Mouse (Mus musculus) embryonic facial prominence, embryonic 15.5 days (tissue): ENCODE results near the gene Rpl41. TPM values are rescaled to one million over a fixed set of nuclear protein-coding genes. Genes with fewer than 3 reads are reported as not detected.

Experiments
- ATAC-seq: fragments of 200-750 bp; cut with Nextera tagmentation; 2 replicates; pipeline ENCODE4 v1.8.0; 2017; ENCODE audit warnings: low read depth, moderate TSS enrichment; ENCODE audit not compliant: insufficient number of reproducible peaks, low FRiP score, low TSS enrichment
- H3K27ac ChIP-seq: fragments of 300-500 bp; sonication (generic); replicated peaks from 2 replicates; pipeline ENCODE4 v1.5.1; 2015; ENCODE audit warnings: mild to moderate bottlenecking, inconsistent platforms
- H3K27me3 ChIP-seq: fragments of 300-500 bp; sonication (generic); 2 replicates; pipeline ENCODE4 v1.6.1; 2015; ENCODE audit warnings: inconsistent platforms
- H3K36me3 ChIP-seq: fragments of 300-500 bp; sonication (generic); 2 replicates; pipeline ENCODE4 v1.6.1; 2015; ENCODE audit warnings: mild to moderate bottlenecking, inconsistent platforms
- H3K4me1 ChIP-seq: fragments of 300-500 bp; sonication (generic); 2 replicates; pipeline ENCODE4 v1.6.1; 2015; ENCODE audit warnings: inconsistent platforms
- H3K4me2 ChIP-seq: fragments of 300-500 bp; sonication (generic); replicated peaks from 2 replicates; pipeline ENCODE4 v1.6.1; 2015; ENCODE audit warnings: mild to moderate bottlenecking, inconsistent platforms
- H3K4me3 ChIP-seq: fragments of 300-500 bp; sonication (generic); replicated peaks from 2 replicates; pipeline ENCODE4 v1.5.1; 2015; ENCODE audit warnings: mild to moderate bottlenecking, inconsistent platforms
- H3K9ac ChIP-seq: fragments of 300-500 bp; sonication (generic); 2 replicates; pipeline ENCODE4 v1.6.1; 2015; ENCODE audit warnings: inconsistent platforms
- H3K9me3 ChIP-seq: fragments of 300-500 bp; sonication (generic); replicated peaks from 2 replicates; pipeline ENCODE4 v1.6.1; 2016; ENCODE audit warnings: inconsistent platforms
- WGBS: fragments of 180-500 bp; shearing (Covaris S2); methylation state at CpG from one replicate; pipeline ENCODE4 v1.1.7; 2015; 5-methylcytosine and 5-hydroxymethylcytosine counted together
- polyA plus RNA-seq: library from polyadenylated mRNA; unstranded; fragments of >200 nt; fragmentation: Nextera tagmentation; extraction: Ambion mirVana; gene quantifications from 2 replicates; pipeline ENCODE4 v1.2.1, GENCODE M21; 2015

Gene Rpl41
- 4,202 and 4,259 TPM in 2 replicates for polyA plus RNA-seq

DNA sequence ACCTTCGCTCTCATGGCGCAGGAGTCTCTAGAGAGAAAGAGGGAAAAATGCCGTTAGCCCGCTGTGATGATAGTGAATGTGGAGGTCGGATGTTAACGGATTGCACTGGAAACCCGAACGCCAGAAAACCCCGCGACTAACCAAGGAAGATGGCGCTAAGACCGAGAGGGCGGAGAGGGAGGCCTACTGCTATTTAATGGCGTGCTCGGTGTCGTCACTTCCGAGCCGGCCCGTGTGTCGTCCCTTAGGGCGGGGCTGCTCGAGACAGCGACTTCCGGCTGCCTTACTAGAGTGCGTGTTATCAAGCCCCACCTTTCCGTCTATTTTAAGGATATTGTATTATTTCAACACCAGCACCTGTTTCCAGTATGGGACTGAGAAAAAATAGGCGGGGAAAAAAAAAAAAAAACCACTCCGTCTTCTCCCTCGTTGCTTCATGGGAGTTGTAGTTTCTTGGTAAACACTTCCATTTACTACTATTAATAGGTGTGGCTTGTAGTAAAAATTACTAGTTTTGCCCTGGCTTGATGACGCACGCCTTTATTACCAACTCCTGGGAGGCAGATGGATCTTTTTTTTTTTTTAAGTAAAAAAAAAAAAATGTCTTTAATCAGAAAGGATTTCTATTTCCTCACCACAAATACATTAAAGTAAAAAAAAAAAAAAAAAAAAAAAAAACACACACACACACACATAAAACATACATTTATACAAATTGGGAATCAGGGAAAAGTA lies at the start of gene Rpl41:
Rpl41 (minus strand) TSS at position 359 of the 735 bp plus-strand sequence.
- H3K36me3 ChIP-seq = peaks cover 15% of the 10 kb centered on the region
- H3K9me3 ChIP-seq = no peaks in the 10 kb centered on the region
- no peaks in the 10 kb centered on the region for H3K27me3 ChIP-seq
- WGBS = under 1% methylated on average over 31 of the region's 31 CpGs
- peak within 1 kb of the TSS; percentile 79 for H3K9ac ChIP-seq
- H3K4me3 ChIP-seq = peak within 1 kb of the TSS; percentile 80
- H3K27ac ChIP-seq = peak within 1 kb of the TSS; percentile 97
- peaks cover 13% of the 10 kb centered on the region; the same call in 1 of the 2 replicates for H3K4me1 ChIP-seq
- peak; percentile 89 for ATAC-seq
- H3K4me2 ChIP-seq = peak within 1 kb of the TSS; percentile 81

DNA sequence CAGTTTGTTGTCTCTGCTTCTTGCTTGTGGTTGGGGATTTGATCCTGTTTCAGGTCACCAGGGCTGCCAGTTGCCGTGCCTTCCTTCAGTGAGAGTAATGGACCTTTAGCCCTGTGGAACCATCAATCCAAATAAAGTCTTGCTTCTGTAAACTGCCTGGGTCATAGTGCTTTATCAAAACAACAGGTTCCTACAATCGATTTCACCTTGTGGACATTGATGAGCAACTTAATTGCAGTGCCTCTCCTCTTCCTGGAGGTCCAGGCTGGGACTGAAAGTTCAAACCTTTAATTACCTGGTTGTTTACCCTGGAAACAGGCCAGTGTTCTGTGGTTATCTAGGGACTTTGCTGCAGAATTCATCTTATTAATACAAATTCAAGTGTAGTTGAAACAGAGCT lies 49.4 kb upstream of the Rpl41 start:
- Histone ChIP-seq H3K9ac (no peak overlapping the region), H3K27me3 (no peaks in the 10 kb centered on the region), H3K4me3 (no peak overlapping the region), H3K27ac (no peak overlapping the region), H3K4me1 (no peaks in the 10 kb centered on the region), H3K36me3 (no peaks in the 10 kb centered on the region), H3K9me3 (no peaks in the 10 kb centered on the region), H3K4me2 (no peak overlapping the region)
- WGBS = 64% methylated on average over 2 of the region's 2 CpGs
- no peak for ATAC-seq

DNA sequence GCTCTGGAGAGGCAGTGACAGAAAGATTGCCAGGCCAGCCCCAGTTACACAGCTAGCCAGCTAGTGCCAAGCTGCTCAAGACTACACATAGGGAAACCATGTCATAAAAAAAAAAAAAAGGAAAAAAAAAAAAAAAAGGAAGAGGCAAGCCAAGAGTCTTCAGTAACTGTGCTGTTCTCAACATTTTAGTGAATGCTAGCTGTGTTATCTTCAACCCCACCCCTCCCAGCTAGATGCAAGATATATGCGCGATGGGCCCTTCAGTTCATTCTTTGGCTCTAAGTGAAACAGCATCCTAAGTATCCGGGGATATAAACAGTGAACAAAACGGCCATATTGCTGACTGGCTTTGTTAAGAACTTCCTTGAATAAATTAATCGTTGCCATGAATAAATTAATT lies 43.7 kb upstream of the Rpl41 start:
- WGBS = 80% methylated on average over 5 of the region's 5 CpGs

DNA sequence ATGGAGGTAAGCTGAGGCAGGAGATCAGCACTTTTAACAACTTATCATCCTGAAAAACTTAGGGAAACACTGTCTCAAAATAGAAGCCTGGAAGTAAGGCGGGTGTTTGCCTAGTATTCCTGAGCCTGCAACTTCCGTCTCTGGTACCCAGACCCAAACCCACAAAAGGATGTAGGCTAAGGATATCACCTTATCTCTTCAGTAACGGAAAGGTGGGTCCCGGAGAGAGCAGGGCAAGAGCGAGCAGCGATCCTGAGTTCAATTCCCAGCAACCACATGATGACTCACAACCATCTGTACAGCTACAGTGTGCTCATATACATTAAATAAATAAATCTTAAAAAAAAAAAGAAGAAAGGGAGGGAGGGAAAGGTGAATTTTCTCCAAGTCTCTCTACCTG lies 42.3 kb upstream of the Rpl41 start:
- Histone ChIP-seq H3K27ac (no peak overlapping the region), H3K36me3 (no peaks in the 10 kb centered on the region), H3K27me3 (peaks cover 30% of the 10 kb centered on the region), H3K4me2 (no peak overlapping the region), H3K4me3 (no peak overlapping the region), H3K9me3 (no peaks in the 10 kb centered on the region), H3K9ac (no peak overlapping the region), H3K4me1 (peaks cover 21% of the 10 kb centered on the region)
- WGBS = 87% methylated on average over 6 of the region's 6 CpGs
- ATAC-seq = no peak

More for the DNA sequence above, 43.7 kb upstream of the Rpl41 start:
- H3K4me3 ChIP-seq = no peak overlapping the region
- no peak for ATAC-seq
- no peak overlapping the region for H3K4me2 ChIP-seq
- peaks cover 10% of the 10 kb centered on the region for H3K4me1 ChIP-seq
- H3K36me3 ChIP-seq = no peaks in the 10 kb centered on the region
- no peak overlapping the region for H3K27ac ChIP-seq
- no peaks in the 10 kb centered on the region for H3K9me3 ChIP-seq
- H3K9ac ChIP-seq = no peak overlapping the region
- H3K27me3 ChIP-seq = peaks cover 17% of the 10 kb centered on the region

DNA sequence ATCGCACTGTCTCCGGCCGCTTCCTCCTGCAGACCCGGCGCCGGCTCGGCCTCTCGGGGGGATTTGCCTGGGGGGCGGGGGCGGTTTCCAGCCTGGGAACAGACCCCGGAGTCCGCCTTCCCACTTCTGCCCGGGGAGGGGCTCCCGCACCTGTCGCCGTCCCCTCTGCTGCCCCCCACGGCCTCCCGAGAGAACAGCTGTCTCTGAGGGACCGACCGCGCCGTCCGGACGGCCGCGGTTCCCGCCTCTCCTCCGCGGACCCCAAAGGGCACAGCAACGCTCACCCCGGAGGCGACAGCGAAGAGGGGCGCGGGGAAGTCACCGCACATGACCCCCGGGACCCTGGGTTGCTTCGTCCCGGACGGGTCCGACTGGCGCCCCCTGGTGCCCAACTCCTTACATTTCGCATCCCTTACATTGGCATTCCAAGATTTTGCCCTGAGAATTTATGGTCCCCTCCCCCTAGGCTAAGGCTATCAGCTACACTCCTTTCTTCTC lies 41.1 kb upstream of the Rpl41 start:
- peaks cover 32% of the 10 kb centered on the region for H3K27me3 ChIP-seq
- no peaks in the 10 kb centered on the region for H3K9me3 ChIP-seq
- H3K4me1 ChIP-seq = peaks cover 25% of the 10 kb centered on the region
- peak overlapping the region; percentile 10 for H3K9ac ChIP-seq
- H3K4me2 ChIP-seq = peak overlapping the region; percentile 83
- ATAC-seq = 0 out of 2 replicates have a peak, but pooled peaks have one; percentile 29
- no peaks in the 10 kb centered on the region for H3K36me3 ChIP-seq
- under 1% methylated on average over 41 of the region's 43 CpGs for WGBS
- H3K4me3 ChIP-seq = peak overlapping the region; percentile 64
- peak overlapping the region; percentile 92 for H3K27ac ChIP-seq

DNA sequence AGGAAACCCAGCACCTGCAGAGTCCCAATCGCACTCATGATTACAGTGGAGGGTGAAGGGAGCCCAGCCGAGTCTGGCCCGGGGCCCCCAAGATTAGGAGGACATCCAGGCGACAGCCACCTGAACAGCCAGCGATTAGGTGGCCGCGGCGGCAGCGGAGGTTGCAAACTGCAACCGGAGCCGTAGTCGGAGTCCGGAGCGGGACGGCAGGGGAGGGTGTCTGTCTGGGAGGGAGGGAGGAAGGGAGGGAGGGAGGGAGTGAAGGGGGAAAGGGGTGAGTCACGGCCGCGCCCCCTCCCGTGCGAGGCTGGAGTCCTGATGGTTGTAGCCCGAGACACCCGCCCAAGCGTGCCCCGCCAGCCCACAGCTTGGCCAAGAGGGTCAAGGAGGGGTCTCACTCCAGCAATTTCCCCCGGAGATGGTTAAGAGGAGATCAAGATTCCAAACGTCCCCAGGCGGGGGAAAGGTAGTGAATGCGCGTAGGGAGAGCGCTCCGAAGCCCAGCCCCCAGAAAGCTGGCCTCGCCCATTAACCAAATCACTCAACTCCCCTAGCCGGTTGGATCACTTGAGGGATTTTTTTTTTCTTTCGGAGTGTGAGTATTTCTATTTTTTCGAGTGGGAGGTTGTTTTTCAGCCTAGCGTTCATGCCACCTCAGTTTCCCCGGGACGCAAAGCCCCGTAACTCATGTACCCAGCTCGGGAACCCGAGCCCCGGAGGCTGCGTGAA lies 40.5 kb upstream of the Rpl41 start, which contains the start of gene Erbb3:
Erbb3 (minus strand) TSS at position 189 of the 729 bp plus-strand sequence.
- peaks cover 32% of the 10 kb centered on the region for H3K27me3 ChIP-seq
- peak within 1 kb of the TSS; percentile 64 for H3K4me3 ChIP-seq
- H3K9me3 ChIP-seq = no peaks in the 10 kb centered on the region
- peak within 1 kb of the TSS; percentile 48 for H3K9ac ChIP-seq
- H3K27ac ChIP-seq = peak within 1 kb of the TSS; percentile 92
- ATAC-seq = peak; percentile 52
- H3K36me3 ChIP-seq = no peaks in the 10 kb centered on the region
- under 1% methylated on average over 43 of the region's 43 CpGs for WGBS
- peaks cover 28% of the 10 kb centered on the region for H3K4me1 ChIP-seq
- H3K4me2 ChIP-seq = peak within 1 kb of the TSS; percentile 83

DNA sequence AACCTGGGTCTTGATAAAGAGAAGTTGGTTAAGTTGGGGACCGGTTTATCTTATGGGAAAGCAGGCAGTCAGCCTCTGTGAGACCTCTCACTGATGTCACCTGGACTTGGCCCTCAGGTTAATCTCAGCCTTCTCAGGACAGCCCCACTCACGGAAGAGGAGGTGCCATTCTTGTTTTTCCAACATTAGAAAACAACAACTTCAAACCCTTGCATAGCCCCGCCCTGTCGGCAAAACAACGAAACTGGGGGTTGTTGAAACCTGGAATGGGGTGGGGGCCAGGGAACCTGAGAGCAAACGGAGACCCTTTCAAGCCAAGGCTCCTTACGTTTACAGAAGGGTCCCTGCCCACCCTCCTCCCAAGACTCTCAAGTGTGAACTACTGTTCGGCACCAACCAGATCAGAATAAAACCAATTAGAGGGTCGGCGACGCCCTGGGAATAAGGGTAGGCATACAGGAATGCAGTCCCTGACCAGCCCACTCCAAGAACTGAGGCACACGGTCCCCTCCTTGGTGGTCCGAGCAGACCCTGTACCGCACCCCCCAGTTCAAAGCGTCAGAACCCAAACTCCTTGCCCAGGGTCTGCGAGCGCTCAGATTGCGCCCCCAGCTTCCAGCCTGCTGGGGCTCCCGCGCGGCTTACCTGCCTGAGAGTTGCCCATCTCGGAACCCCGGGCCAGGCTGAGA lies 39.8 kb upstream of the Rpl41 start:
- WGBS = 2% methylated on average over 23 of the region's 23 CpGs
- no peaks in the 10 kb centered on the region for H3K9me3 ChIP-seq
- peak overlapping the region; percentile 92 for H3K27ac ChIP-seq
- H3K9ac ChIP-seq = peak overlapping the region; percentile 48
- peaks cover 32% of the 10 kb centered on the region for H3K27me3 ChIP-seq
- H3K4me2 ChIP-seq = peak overlapping the region; percentile 83
- no peaks in the 10 kb centered on the region for H3K36me3 ChIP-seq
- peak overlapping the region; percentile 64 for H3K4me3 ChIP-seq
- peaks cover 35% of the 10 kb centered on the region for H3K4me1 ChIP-seq
- ATAC-seq = 0 out of 2 replicates have a peak, but pooled peaks have one; percentile 34

DNA sequence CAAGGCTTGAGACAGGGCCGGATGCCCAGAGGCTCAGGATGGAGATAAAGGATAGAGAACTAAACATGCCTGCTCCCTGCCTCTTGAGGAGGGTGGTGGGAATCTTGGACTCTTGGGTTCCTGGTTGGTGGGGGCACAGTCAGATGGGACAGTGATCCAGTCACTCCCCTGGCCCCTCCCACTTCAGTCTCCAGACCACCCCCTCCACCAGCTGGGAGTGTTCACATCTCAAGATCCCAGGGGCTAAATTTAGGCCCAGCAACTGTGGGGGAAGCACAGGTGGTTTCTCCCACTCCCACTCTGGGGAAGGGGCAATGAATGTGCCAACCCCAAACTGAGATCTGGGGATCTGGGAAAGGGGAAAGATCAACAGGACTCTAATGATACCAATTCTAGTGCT lies 39.0 kb upstream of the Rpl41 start:
- Histone ChIP-seq H3K9ac (no peak overlapping the region), H3K4me1 (peaks cover 41% of the 10 kb centered on the region), H3K9me3 (no peaks in the 10 kb centered on the region), H3K27me3 (peaks cover 32% of the 10 kb centered on the region), H3K27ac (peak overlapping the region; percentile 92; the same call in 1 of the 2 replicates), H3K36me3 (no peaks in the 10 kb centered on the region), H3K4me2 (peak overlapping the region; percentile 83), H3K4me3 (peak overlapping the region; percentile 64)
- 6% methylated on average over 1 of the region's 1 CpGs for WGBS
- ATAC-seq = no peak

DNA sequence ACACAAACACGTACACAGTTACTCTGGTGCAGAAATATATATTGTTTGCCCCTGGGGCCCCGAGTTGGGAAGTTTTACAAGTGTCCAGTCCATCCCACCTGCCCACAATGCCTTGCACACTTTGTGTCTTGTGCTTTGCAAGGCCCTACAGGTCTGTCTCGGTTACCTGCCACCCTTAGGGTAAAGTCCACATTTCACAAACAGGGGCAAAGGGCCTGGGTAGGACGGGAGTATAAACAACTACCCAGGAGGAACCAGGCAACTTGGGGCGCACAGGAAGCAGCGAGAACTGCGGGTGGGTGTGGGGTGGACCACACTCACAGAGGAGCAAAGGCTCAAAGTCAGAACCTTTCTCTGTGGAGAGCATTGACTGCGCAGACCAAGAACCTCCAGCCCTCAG lies 38.6 kb upstream of the Rpl41 start:
- Histone ChIP-seq H3K27me3 (peaks cover 32% of the 10 kb centered on the region), H3K27ac (peak overlapping the region; percentile 92), H3K9ac (no peak overlapping the region), H3K9me3 (no peaks in the 10 kb centered on the region), H3K36me3 (no peaks in the 10 kb centered on the region), H3K4me1 (peaks cover 41% of the 10 kb centered on the region), H3K4me3 (peak overlapping the region; percentile 64), H3K4me2 (peak overlapping the region; percentile 83)
- WGBS = 27% methylated on average over 8 of the region's 8 CpGs
- ATAC-seq = no peak

DNA sequence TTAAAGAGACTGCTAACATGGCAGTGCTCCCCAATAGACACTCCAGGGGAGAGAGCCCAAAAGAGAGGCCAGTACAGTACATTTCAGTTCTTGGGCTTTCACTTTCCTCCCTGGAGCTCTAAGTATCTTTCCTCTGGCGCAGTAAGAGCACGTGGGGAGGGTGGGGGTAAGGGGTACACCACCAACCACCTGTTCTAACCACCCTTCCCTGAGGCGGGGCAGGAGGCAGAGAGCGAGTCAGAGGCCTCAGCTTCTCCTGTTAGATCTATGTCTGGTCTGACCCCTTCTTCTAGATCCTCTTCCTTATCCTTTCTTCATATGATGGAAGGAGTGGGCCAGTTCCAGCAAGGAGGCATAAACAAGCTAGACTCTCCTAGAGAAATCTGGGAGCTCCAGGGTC lies 38.0 kb upstream of the Rpl41 start:
- Histone ChIP-seq H3K27ac (peak overlapping the region; percentile 92), H3K9ac (no peak overlapping the region), H3K4me3 (peak overlapping the region; percentile 64), H3K4me2 (peak overlapping the region; percentile 83), H3K9me3 (no peaks in the 10 kb centered on the region), H3K4me1 (peaks cover 41% of the 10 kb centered on the region), H3K27me3 (peaks cover 32% of the 10 kb centered on the region), H3K36me3 (no peaks in the 10 kb centered on the region)
- WGBS = 23% methylated on average over 4 of the region's 4 CpGs
- no peak for ATAC-seq
